Comparison of ENCODE assay signal across 16 mouse cellular contexts in genomic region chr1:161983979-161984566, GRCm38 (mm10). TPM values are rescaled to one million over a fixed set of nuclear protein-coding genes. Genes with fewer than 3 reads are reported as not detected.
A peak's percentile ranks its signal among the peaks of the same experiment; 100 is the strongest.
DNase-seq lines count a peak whose midpoint lies in the region; ATAC-seq lines count a peak whose summit lies in the region.
"Had no signal": no experiment of that assay in that cellular context is flagged by ENCODE, and none has a peak within 500 bp of the region (broad histone marks: within the 10 kb centered on the region; RNA-seq: fewer than 3 reads in every experiment).

No protein-coding gene starts in this region.

- ATAC-seq in kidney, embryonic 14.5 days (ENCODE audit: low FRiP score, low TSS enrichment): 0 out of 2 replicates have a peak, but pooled peaks have one; percentile 34

- no peaks in the 10 kb centered on the region for H3K36me3 ChIP-seq in kidney, embryonic 14.5 days (ENCODE audit: control insufficient read depth, insufficient read depth, low read length)
- H3K36me3 ChIP-seq: forebrain, embryonic 12.5 days; midbrain, embryonic 10.5 days; neural tube, embryonic 13.5 days had no signal

- no peak for DNase-seq in kidney, adult 8-10 months
- peak; percentile 95 for DNase-seq in forelimb bud, embryonic 11.5 days (ENCODE audit: low read depth, low spot score)
- DNase-seq in heart, postnatal 4 days: peak; percentile 58
- peak; percentile 79 for DNase-seq in skeletal muscle tissue, adult 2 months (ENCODE audit: low read depth, low spot score)
- no peak for DNase-seq in thymus, postnatal 14 days
- no peak for DNase-seq in layer of hippocampus, adult 9-10 months (ENCODE audit: low spot score)
- DNase-seq: cerebellum, postnatal 14 days; right cerebral cortex, postnatal 14 days had no signal

- H3K4me2 ChIP-seq in kidney, embryonic 14.5 days (replicated peaks; ENCODE audit: low read depth, low read length): no peak overlapping the region
- H3K4me2 ChIP-seq: forebrain, embryonic 12.5 days; neural tube, embryonic 13.5 days had no signal

- H3K27me3 ChIP-seq in kidney, embryonic 14.5 days (ENCODE audit: control insufficient read depth, insufficient read depth, low read length): no peaks in the 10 kb centered on the region
- H3K27me3 ChIP-seq: forebrain, embryonic 12.5 days; neural tube, embryonic 13.5 days had no signal

- no peak overlapping the region for H3K9ac ChIP-seq in kidney, embryonic 14.5 days (ENCODE audit: low read depth, low read length)
- H3K9ac ChIP-seq: forebrain, embryonic 12.5 days; neural tube, embryonic 13.5 days had no signal

- peaks cover 10% of the 10 kb centered on the region; the same call in 1 of the 2 replicates for H3K4me1 ChIP-seq in kidney, embryonic 14.5 days (ENCODE audit: control insufficient read depth, insufficient read depth, low read length)
- H3K4me1 ChIP-seq: forebrain, embryonic 12.5 days had no signal

- 17% methylated on average over 4 of the region's 4 CpGs for WGBS in kidney, embryonic 14.5 days

- no peaks in the 10 kb centered on the region for H3K9me3 ChIP-seq in kidney, embryonic 14.5 days (ENCODE audit: control insufficient read depth, low read length)
- H3K9me3 ChIP-seq: forebrain, embryonic 12.5 days; midbrain, embryonic 10.5 days; neural tube, embryonic 13.5 days had no signal

- peak overlapping the region; percentile 49; the same call in 1 of the 2 replicates for H3K27ac ChIP-seq in kidney, embryonic 14.5 days (ENCODE audit: low read depth, low read length)
- H3K27ac ChIP-seq: forebrain, embryonic 12.5 days had no signal

- no peak overlapping the region for H3K4me3 ChIP-seq in kidney, embryonic 14.5 days (ENCODE audit: low read length)
- H3K4me3 ChIP-seq: forebrain, embryonic 12.5 days; midbrain, embryonic 10.5 days; neural tube, embryonic 13.5 days had no signal

RNA-seq across cellular contexts. Expression of gene 4930558K02Rik, which starts 4.6 kb away (rescaled TPM):
- polyA plus RNA-seq in kidney, embryonic 14.5 days (2014; fragmentation: Nextera tagmentation; extraction: Ambion mirVana): not detected in 2 replicates
- not detected for total RNA-seq in heart, postnatal 4 days (2021)
- polyA plus RNA-seq: brain, embryonic 14.5 days; forebrain, embryonic 12.5 days; gonadal fat pad, adult 2 months; intestine, embryonic 14.5 days; liver, embryonic 16.5 days; midbrain, embryonic 10.5 days; neural tube, embryonic 13.5 days had no signal

RNA-seq across cellular contexts. Expression of gene Pigc, which starts 15.1 kb away (rescaled TPM):
- 33.6 and 42.2 TPM in 2 replicates for polyA plus RNA-seq in kidney, embryonic 14.5 days (2014; fragmentation: Nextera tagmentation; extraction: Ambion mirVana)
- total RNA-seq in heart, postnatal 4 days (2021): 10 to 100 TPM; 14.8 to 16.7 TPM

Comparison
In these comparisons a context has a peak if more than half of its experiments do, and no peak if none do; other contexts are left out.
1. DNase-seq: peak in forelimb bud, embryonic 11.5 days (single experiment), heart, postnatal 4 days (single experiment) and skeletal muscle tissue, adult 2 months (single experiment); none in kidney, adult 8-10 months (0 of 2), thymus, postnatal 14 days (single experiment) and layer of hippocampus, adult 9-10 months (single experiment).